ENCODE assay signal across 14 mouse cellular contexts in genomic region chrX:166147158-166147846, GRCm38 (mm10). TPM values are rescaled to one million over a fixed set of nuclear protein-coding genes. Genes with fewer than 3 reads are reported as not detected.
DNase-seq lines count a peak whose midpoint lies in the region; ATAC-seq lines count a peak whose summit lies in the region.
"Had no signal": no experiment of that assay in that cellular context is flagged by ENCODE, and none has a peak within 500 bp of the region (broad histone marks: within the 10 kb centered on the region; RNA-seq: fewer than 3 reads in every experiment).

No protein-coding gene starts in this region.

- H3K4me2 ChIP-seq in hindbrain, embryonic 12.5 days (replicated peaks), result no peak overlapping the region

- H3K9me3 ChIP-seq in hindbrain, embryonic 12.5 days (replicated peaks), result no peaks in the 10 kb centered on the region
- H3K9me3 ChIP-seq: G1E had no signal

- no peak overlapping the region for H3K27ac ChIP-seq in hindbrain, embryonic 12.5 days

- ATAC-seq in cerebellum, adult (ENCODE audit: insufficient number of reproducible peaks, low FRiP score, low TSS enrichment), result peak; percentile 75; the same call in 1 of the 2 replicates
- peak; percentile 52; the same call in 1 of the 2 replicates for ATAC-seq in hindbrain, embryonic 12.5 days (ENCODE audit: low FRiP score)
- ATAC-seq: liver, postnatal 0 days had no signal

- 54% methylated on average over 15 of the region's 15 CpGs for WGBS in hindbrain, embryonic 12.5 days

- H3K36me3 ChIP-seq in hindbrain, embryonic 12.5 days, result no peaks in the 10 kb centered on the region
- H3K36me3 ChIP-seq: G1E had no signal

- no peaks in the 10 kb centered on the region for H3K4me1 ChIP-seq in hindbrain, embryonic 12.5 days

- intact Hi-C loops in left cerebral cortex, postnatal 25 days (cut with DNase I), result loop anchor here (2.0 to 5.0 kb wide), 3 partner anchors 819 to 1605 kb away; no protein-coding TSS in a partner anchor

- no peak overlapping the region for H3K4me3 ChIP-seq in hindbrain, embryonic 12.5 days

- no peak overlapping the region for H3K9ac ChIP-seq in hindbrain, embryonic 12.5 days
- H3K9ac ChIP-seq: liver, postnatal 0 days had no signal

- DNase-seq in cerebellum, adult 9-11 months, result no peak
- DNase-seq in left cerebral cortex, postnatal 25 days (ENCODE audit: low spot score in 2 of 2), result peak; percentile 20 to 52
- no peak for DNase-seq in left cerebral cortex, adult 18-20 months (ENCODE audit: low spot score in 2 of 2)
- DNase-seq in retina, embryonic 14.5 days (ENCODE audit: low spot score), result peak; percentile 22
- no peak for DNase-seq in heart, adult 8-10 months (ENCODE audit: low spot score)
- no peak for DNase-seq in testis, postnatal 10 days (ENCODE audit: low spot score)
- DNase-seq: adrenal gland, adult 2 months; kidney, adult 2 months; liver, postnatal 0 days; spleen, adult 18-20 months; thymus, postnatal 25 days had no signal

- H3K27me3 ChIP-seq in hindbrain, embryonic 12.5 days, result no peaks in the 10 kb centered on the region; the same call in 1 of the 2 replicates

RNA-seq across cellular contexts. Expression of gene Gemin8, which starts 23.0 kb away (rescaled TPM):
- 10 to 100 TPM; 12.4 to 13.1 TPM for total RNA-seq in left cerebral cortex, postnatal 25 days (2021)
- total RNA-seq in left cerebral cortex, adult 18-20 months (2021), result 10 to 100 TPM; 11.5 to 16.3 TPM
- 10.4 and 11.7 TPM in 2 replicates for polyA plus RNA-seq in hindbrain, embryonic 12.5 days (2016; fragmentation: Nextera tagmentation; extraction: Ambion mirVana)
- 1 to 10 TPM; 2.0 to 3.1 (median 2.9) TPM for total RNA-seq in heart, adult 8-10 months (2022)

Comparison
In these comparisons a context has a peak if more than half of its experiments do, and no peak if none do; other contexts are left out.
1. DNase-seq: peak in left cerebral cortex, postnatal 25 days (2 of 2) and retina, embryonic 14.5 days (single experiment); none in cerebellum, adult 9-11 months (single experiment), left cerebral cortex, adult 18-20 months (0 of 2), heart, adult 8-10 months (single experiment) and testis, postnatal 10 days (single experiment).